In the genomic region with DNA sequence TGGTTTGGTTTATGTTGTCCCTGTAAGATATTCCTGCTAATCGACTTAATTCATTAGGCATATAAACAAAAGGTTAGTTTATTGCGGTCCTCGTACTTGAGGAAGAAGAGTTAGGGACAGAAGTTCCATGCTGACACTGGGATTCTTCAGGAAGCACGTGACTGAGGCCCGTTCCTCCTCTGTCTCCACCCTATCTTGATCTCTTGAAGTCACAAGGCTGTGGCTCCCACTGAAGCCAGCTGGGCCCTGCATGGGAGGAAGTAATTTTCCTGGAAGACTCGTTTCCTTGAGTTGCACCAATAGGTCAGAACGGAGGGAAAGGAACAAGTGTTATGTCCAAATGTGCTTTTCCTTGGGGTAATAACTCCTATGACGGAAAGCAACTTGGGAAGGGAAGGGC, we compare ENCODE assay signal across 8 mouse cellular contexts. TPM values are rescaled to one million over a fixed set of nuclear protein-coding genes. Genes with fewer than 3 reads are reported as not detected.
A peak's percentile ranks its signal among the peaks of the same experiment; 100 is the strongest.
DNase-seq lines count a peak whose midpoint lies in the region; ATAC-seq and TF ChIP-seq lines count a peak whose summit lies in the region.

No protein-coding gene starts in this region.

- TF ChIP-seq POLR2A in embryonic fibroblast, embryonic 13.5 days (IDR thresholded peaks at IDR 0.05; ENCODE audit: low read depth, low read length): no peak

- TF ChIP-seq CTCF in embryonic fibroblast, embryonic 13.5 days (IDR thresholded peaks at IDR 0.05; ENCODE audit: borderline replicate concordance, insufficient read depth, low read length): no peak

- intact Hi-C loops in gastrocnemius, postnatal 36 days (cut with DNase I): no loop called here

- H3K4me2 ChIP-seq in hindbrain, embryonic 14.5 days (replicated peaks): peak overlapping the region; percentile 73
- peak overlapping the region; percentile 69 for H3K4me2 ChIP-seq in liver, embryonic 11.5 days
- H3K4me2 ChIP-seq in neural tube, embryonic 15.5 days: peak overlapping the region; percentile 80

- H3K27ac ChIP-seq in embryonic fibroblast, embryonic 13.5 days (ENCODE audit: insufficient read depth, low read length): no peak overlapping the region
- no peak overlapping the region for H3K27ac ChIP-seq in hindbrain, embryonic 14.5 days
- H3K27ac ChIP-seq in liver, embryonic 11.5 days (ENCODE audit: low read depth, low read length): no peak overlapping the region
- peak overlapping the region; percentile 87; the same call in 1 of the 2 replicates for H3K27ac ChIP-seq in neural tube, embryonic 15.5 days (replicated peaks)

- H3K9me3 ChIP-seq in hindbrain, embryonic 14.5 days (ENCODE audit: control insufficient read depth, low read length): no peaks in the 10 kb centered on the region
- no peaks in the 10 kb centered on the region for H3K9me3 ChIP-seq in liver, embryonic 11.5 days (ENCODE audit: control insufficient read depth, low read length)
- no peaks in the 10 kb centered on the region for H3K9me3 ChIP-seq in neural tube, embryonic 15.5 days (replicated peaks)

- H3K36me3 ChIP-seq in hindbrain, embryonic 14.5 days (replicated peaks; ENCODE audit: control insufficient read depth, insufficient read depth): peaks cover 11% of the 10 kb centered on the region
- peaks cover 7% of the 10 kb centered on the region; the same call in 1 of the 2 replicates for H3K36me3 ChIP-seq in liver, embryonic 11.5 days (ENCODE audit: control insufficient read depth, insufficient read depth, low read length)
- H3K36me3 ChIP-seq in neural tube, embryonic 15.5 days: peaks cover 15% of the 10 kb centered on the region

- H3K27me3 ChIP-seq in hindbrain, embryonic 14.5 days (ENCODE audit: control insufficient read depth, insufficient read depth, low read length): no peaks in the 10 kb centered on the region
- H3K27me3 ChIP-seq in liver, embryonic 11.5 days (replicated peaks; ENCODE audit: control insufficient read depth, insufficient read depth, low read length): no peaks in the 10 kb centered on the region
- H3K27me3 ChIP-seq in neural tube, embryonic 15.5 days (replicated peaks): no peaks in the 10 kb centered on the region

- 78% methylated on average over 8 of the region's 8 CpGs for WGBS in hindbrain, embryonic 14.5 days
- 54% methylated on average over 8 of the region's 8 CpGs for WGBS in liver, embryonic 11.5 days
- 72% methylated on average over 8 of the region's 8 CpGs for WGBS in neural tube, embryonic 15.5 days

- DNase-seq in adrenal gland, postnatal 36 days: peak; percentile 17 to 28
- DNase-seq in adrenal gland, adult 8-10 months: no peak
- no peak for DNase-seq in hindbrain, embryonic 14.5 days (ENCODE audit: low spot score)
- DNase-seq in liver, embryonic 11.5 days (ENCODE audit: low spot score): no peak
- no peak for DNase-seq in cerebellum, adult 11-12 months
- DNase-seq in gastrocnemius, postnatal 36 days: no peak

- peak overlapping the region; percentile 70 for H3K4me3 ChIP-seq in embryonic fibroblast, embryonic 13.5 days (ENCODE audit: insufficient read depth, low read length)
- H3K4me3 ChIP-seq in hindbrain, embryonic 14.5 days (replicated peaks; ENCODE audit: low read length): peak overlapping the region; percentile 82
- H3K4me3 ChIP-seq in liver, embryonic 11.5 days (ENCODE audit: low read depth, low read length): peak overlapping the region; percentile 85
- H3K4me3 ChIP-seq in neural tube, embryonic 15.5 days (replicated peaks): peak overlapping the region; percentile 88

- no peak for ATAC-seq in hindbrain, embryonic 14.5 days (ENCODE audit: low FRiP score)
- no peak for ATAC-seq in liver, embryonic 11.5 days (replicated peaks; ENCODE audit: low FRiP score)
- no peak for ATAC-seq in neural tube, embryonic 15.5 days (ENCODE audit: low FRiP score)

- H3K4me1 ChIP-seq in embryonic fibroblast, embryonic 13.5 days (ENCODE audit: control insufficient read depth, insufficient read depth, low read length): peaks cover 2% of the 10 kb centered on the region; the same call in 1 of the 2 replicates
- H3K4me1 ChIP-seq in hindbrain, embryonic 14.5 days (replicated peaks; ENCODE audit: control insufficient read depth, insufficient read depth, low read length): peaks cover 13% of the 10 kb centered on the region
- H3K4me1 ChIP-seq in liver, embryonic 11.5 days (replicated peaks; ENCODE audit: control insufficient read depth, insufficient read depth, low read length): peaks cover 11% of the 10 kb centered on the region
- peaks cover 43% of the 10 kb centered on the region for H3K4me1 ChIP-seq in neural tube, embryonic 15.5 days

- peak overlapping the region; percentile 84; the same call in 1 of the 2 replicates for H3K9ac ChIP-seq in hindbrain, embryonic 14.5 days
- peak overlapping the region; percentile 86; the same call in 1 of the 2 replicates for H3K9ac ChIP-seq in liver, embryonic 11.5 days (ENCODE audit: low read depth, low read length)
- peak overlapping the region; percentile 91; the same call in 1 of the 2 replicates for H3K9ac ChIP-seq in neural tube, embryonic 15.5 days (replicated peaks)

RNA-seq across cellular contexts. Expression of a gene that starts 1.0 kb away (rescaled TPM):
- 1 to 10 TPM; 4.7 to 6.2 TPM for total RNA-seq in adrenal gland, postnatal 36 days (2021)
- total RNA-seq in adrenal gland, adult 8-10 months (2022): 10 to 100 TPM in 3 of 4 experiments, 1 to 10 TPM in 1; 7.5 to 16.0 (median 12.6) TPM
- polyA plus RNA-seq in embryonic fibroblast, embryonic 13.5 days (2011; ENCODE audit: insufficient read length, low read depth, missing spikeins): 18.7 and 26.0 TPM in 2 replicates
- 11.9 and 16.1 TPM in 2 replicates for polyA plus RNA-seq in hindbrain, embryonic 14.5 days (2014; fragmentation: Nextera tagmentation; extraction: Ambion mirVana)
- 5.5 and 6.4 TPM in 2 replicates for polyA plus RNA-seq in liver, embryonic 11.5 days (2014; fragmentation: Nextera tagmentation; extraction: Ambion mirVana)
- 10.3 and 11.3 TPM in 2 replicates for polyA plus RNA-seq in neural tube, embryonic 15.5 days (2015; fragmentation: Nextera tagmentation; extraction: Ambion mirVana)
- 1 to 10 TPM; 2.6 TPM for total RNA-seq in gastrocnemius, postnatal 36 days (2021)

RNA-seq across cellular contexts. Expression of a gene that starts 1.1 kb away (rescaled TPM):
- 10 to 100 TPM; 11.3 to 11.6 TPM for total RNA-seq in adrenal gland, postnatal 36 days (2021)
- 10 to 100 TPM; 13.1 to 19.5 (median 14.6) TPM for total RNA-seq in adrenal gland, adult 8-10 months (2022)
- 25.6 and 29.3 TPM in 2 replicates for polyA plus RNA-seq in embryonic fibroblast, embryonic 13.5 days (2011; ENCODE audit: insufficient read length, low read depth, missing spikeins)
- polyA plus RNA-seq in hindbrain, embryonic 14.5 days (2014; fragmentation: Nextera tagmentation; extraction: Ambion mirVana): 16.9 and 18.4 TPM in 2 replicates
- polyA plus RNA-seq in liver, embryonic 11.5 days (2014; fragmentation: Nextera tagmentation; extraction: Ambion mirVana): 21.6 and 23.8 TPM in 2 replicates
- 15.3 and 16.6 TPM in 2 replicates for polyA plus RNA-seq in neural tube, embryonic 15.5 days (2015; fragmentation: Nextera tagmentation; extraction: Ambion mirVana)
- 1 to 10 TPM; 5.1 to 8.0 TPM for total RNA-seq in gastrocnemius, postnatal 36 days (2021)

Comparison
In these comparisons a context has a peak if more than half of its experiments do, and no peak if none do; other contexts are left out.
1. DNase-seq: peak in adrenal gland, postnatal 36 days (2 of 2); none in adrenal gland, adult 8-10 months (single experiment), hindbrain, embryonic 14.5 days (single experiment), liver, embryonic 11.5 days (single experiment), cerebellum, adult 11-12 months (single experiment) and gastrocnemius, postnatal 36 days (0 of 2).
2. Peak in every context shown above with its lines, with median percentiles within 50 percentile points of each other: H3K4me3 ChIP-seq, H3K4me2 ChIP-seq and H3K9ac ChIP-seq.